Mouse (Mus musculus): ENCODE measurements around the gene Sbpl.

DNA sequence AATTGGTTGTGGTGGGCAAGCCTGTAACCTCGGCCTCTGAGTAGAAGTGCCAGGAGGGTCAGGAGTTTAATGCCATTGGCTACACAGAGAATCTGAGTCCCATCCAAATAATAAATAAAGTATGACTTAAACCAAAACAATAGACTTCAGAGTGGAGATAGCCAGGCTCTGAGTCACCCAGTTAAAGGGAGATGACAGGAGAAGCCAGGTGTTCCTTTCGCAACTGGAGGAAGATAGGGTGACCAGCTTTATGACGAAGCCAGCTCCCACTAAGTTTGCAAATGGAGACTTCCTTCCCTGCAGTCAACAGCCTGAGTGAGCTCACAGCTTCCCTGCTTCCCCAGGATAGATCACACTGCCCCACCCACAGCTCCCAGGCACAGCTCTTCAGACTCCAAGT is 24.4 kb upstream of the Sbpl start:
- no peak for TF ChIP-seq CHD2 (IDR thresholded peaks at IDR 0.05; ENCODE audit: low read depth, low read length)
- TF ChIP-seq ZNF384 (IDR thresholded peaks at IDR 0.05; ENCODE audit: low read depth, low read length) = no peak

All from ES-E14 (cell line).